Mouse (Mus musculus): ENCODE results near the gene Lrmda. TPM values are rescaled to one million over a fixed set of nuclear protein-coding genes. Genes with fewer than 3 reads are reported as not detected.
A peak's percentile ranks its signal among the peaks of the same experiment; 100 is the strongest.

Lrmda gene
- polyA plus RNA-seq, 1 experiment from 2014 or later = 0.55 TPM

- DNase-seq (ENCODE audit: low spot score) = no peak
- Histone ChIP-seq H3K27me3 (ENCODE audit: insufficient read depth, poor library complexity, severe bottlenecking) (no peaks in the 10 kb centered on the region), H3K9me3 (no peaks in the 10 kb centered on the region), H3K36me3 (no peaks in the 10 kb centered on the region), H3K4me3 (no peak overlapping the region), H3K27ac (no peak overlapping the region), H3K4me1 (replicated peaks) (no peaks in the 10 kb centered on the region)
- 93% methylated on average over 7 of the region's 7 CpGs for WGBS
Observed at GRCm38 (mm10) chr14:22323530-22324292, 304.2 kb downstream of the Lrmda start.

GRCm38 (mm10) chr14:22326218-22326964 lies 306.9 kb downstream of the Lrmda start:
- Histone ChIP-seq H3K27ac (no peak overlapping the region), H3K4me3 (no peak overlapping the region), H3K9me3 (no peaks in the 10 kb centered on the region), H3K36me3 (no peaks in the 10 kb centered on the region), H3K27me3 (ENCODE audit: insufficient read depth, poor library complexity, severe bottlenecking) (no peaks in the 10 kb centered on the region), H3K4me1 (replicated peaks) (no peaks in the 10 kb centered on the region)
- WGBS = 89% methylated on average over 11 of the region's 11 CpGs
- no peak for DNase-seq (ENCODE audit: low spot score)

GRCm38 (mm10) chr14:22329191-22329590 lies 309.7 kb downstream of the Lrmda start:
- 86% methylated on average over 3 of the region's 3 CpGs for WGBS
- Histone ChIP-seq H3K4me3 (no peak overlapping the region), H3K27ac (no peak overlapping the region), H3K36me3 (no peaks in the 10 kb centered on the region), H3K9me3 (no peaks in the 10 kb centered on the region), H3K27me3 (ENCODE audit: insufficient read depth, poor library complexity, severe bottlenecking) (no peaks in the 10 kb centered on the region), H3K4me1 (replicated peaks) (0 out of 2 replicates have a peak, but pooled peaks cover 5% of the 10 kb centered on the region)
- DNase-seq (ENCODE audit: low spot score) = no peak

- H3K9me3 ChIP-seq = no peaks in the 10 kb centered on the region
- WGBS = 97% methylated on average over 5 of the region's 5 CpGs
- no peaks in the 10 kb centered on the region for H3K36me3 ChIP-seq
- H3K4me3 ChIP-seq = no peak overlapping the region
- no peak for DNase-seq (ENCODE audit: low spot score)
- 0 out of 2 replicates have a peak, but pooled peaks cover 10% of the 10 kb centered on the region for H3K4me1 ChIP-seq (replicated peaks)
- H3K27ac ChIP-seq = no peak overlapping the region
- H3K27me3 ChIP-seq (ENCODE audit: insufficient read depth, poor library complexity, severe bottlenecking) = peaks cover 24% of the 10 kb centered on the region
Observed at GRCm38 (mm10) chr14:22335101-22335820, 315.7 kb downstream of the Lrmda start.

- no peaks in the 10 kb centered on the region for H3K9me3 ChIP-seq
- H3K27me3 ChIP-seq (ENCODE audit: insufficient read depth, poor library complexity, severe bottlenecking) = peaks cover 48% of the 10 kb centered on the region
- H3K4me1 ChIP-seq (replicated peaks) = peaks cover 24% of the 10 kb centered on the region
- H3K27ac ChIP-seq = no peak overlapping the region
- no peak for DNase-seq (ENCODE audit: low spot score)
- no peaks in the 10 kb centered on the region for H3K36me3 ChIP-seq
- no peak overlapping the region for H3K4me3 ChIP-seq
- WGBS = 74% methylated on average over 6 of the region's 6 CpGs
Observed at GRCm38 (mm10) chr14:22339176-22339575, 319.7 kb downstream of the Lrmda start.

- H3K27ac ChIP-seq = no peak overlapping the region
- no peaks in the 10 kb centered on the region for H3K36me3 ChIP-seq
- peaks cover 75% of the 10 kb centered on the region for H3K27me3 ChIP-seq (ENCODE audit: insufficient read depth, poor library complexity, severe bottlenecking)
- peaks cover 24% of the 10 kb centered on the region for H3K4me1 ChIP-seq (replicated peaks)
- H3K4me3 ChIP-seq = no peak overlapping the region
- H3K9me3 ChIP-seq = no peaks in the 10 kb centered on the region
- 13% methylated on average over 4 of the region's 4 CpGs for WGBS
- peak; percentile 24 for DNase-seq (ENCODE audit: low spot score)
Observed at GRCm38 (mm10) chr14:22343357-22343756, 323.8 kb downstream of the Lrmda start.

GRCm38 (mm10) chr14:22345248-22345647 lies 325.7 kb downstream of the Lrmda start:
- 86% methylated on average over 8 of the region's 8 CpGs for WGBS
- no peak for DNase-seq (ENCODE audit: low spot score)
- Histone ChIP-seq H3K27ac (no peak overlapping the region), H3K4me1 (replicated peaks) (peaks cover 18% of the 10 kb centered on the region), H3K4me3 (no peak overlapping the region), H3K9me3 (no peaks in the 10 kb centered on the region), H3K27me3 (ENCODE audit: insufficient read depth, poor library complexity, severe bottlenecking) (peaks cover 61% of the 10 kb centered on the region), H3K36me3 (no peaks in the 10 kb centered on the region)

- H3K4me3 ChIP-seq = no peak overlapping the region
- DNase-seq (ENCODE audit: low spot score) = no peak
- no peak overlapping the region for H3K27ac ChIP-seq
- WGBS = 85% methylated on average over 5 of the region's 5 CpGs
- H3K36me3 ChIP-seq = no peaks in the 10 kb centered on the region
- H3K4me1 ChIP-seq (replicated peaks) = peaks cover 26% of the 10 kb centered on the region
- no peaks in the 10 kb centered on the region for H3K9me3 ChIP-seq
- H3K27me3 ChIP-seq (ENCODE audit: insufficient read depth, poor library complexity, severe bottlenecking) = peaks cover 41% of the 10 kb centered on the region
Observed at GRCm38 (mm10) chr14:22353626-22354025, 334.1 kb downstream of the Lrmda start.

- H3K27ac ChIP-seq = peak overlapping the region; percentile 35; the same call in 1 of the 2 replicates
- H3K36me3 ChIP-seq = no peaks in the 10 kb centered on the region
- H3K9me3 ChIP-seq = no peaks in the 10 kb centered on the region
- peaks cover 42% of the 10 kb centered on the region for H3K27me3 ChIP-seq (ENCODE audit: insufficient read depth, poor library complexity, severe bottlenecking)
- H3K4me3 ChIP-seq = no peak overlapping the region
- peaks cover 28% of the 10 kb centered on the region for H3K4me1 ChIP-seq (replicated peaks)
- 71% methylated on average over 15 of the region's 15 CpGs for WGBS
- peak; percentile 30 for DNase-seq (ENCODE audit: low spot score)
Observed at GRCm38 (mm10) chr14:22354769-22355574, 335.5 kb downstream of the Lrmda start.

- 37% methylated on average over 9 of the region's 9 CpGs for WGBS
- DNase-seq (ENCODE audit: low spot score) = peak; percentile 16
- H3K9me3 ChIP-seq = no peaks in the 10 kb centered on the region
- peaks cover 53% of the 10 kb centered on the region for H3K27me3 ChIP-seq (ENCODE audit: insufficient read depth, poor library complexity, severe bottlenecking)
- H3K4me3 ChIP-seq = no peak overlapping the region
- H3K4me1 ChIP-seq (replicated peaks) = peaks cover 28% of the 10 kb centered on the region
- H3K36me3 ChIP-seq = no peaks in the 10 kb centered on the region
- 0 out of 2 replicates have a peak overlapping the region, but pooled peaks have one; percentile 45 for H3K27ac ChIP-seq
Observed at GRCm38 (mm10) chr14:22357991-22358503, 338.5 kb downstream of the Lrmda start.

- H3K4me1 ChIP-seq (replicated peaks) = no peaks in the 10 kb centered on the region
- 83% methylated on average over 6 of the region's 6 CpGs for WGBS
- no peak for DNase-seq (ENCODE audit: low spot score)
- H3K9me3 ChIP-seq = 0 out of 2 replicates have a peak, but pooled peaks cover 3% of the 10 kb centered on the region
- no peaks in the 10 kb centered on the region for H3K36me3 ChIP-seq
- H3K27me3 ChIP-seq (ENCODE audit: insufficient read depth, poor library complexity, severe bottlenecking) = peaks cover 16% of the 10 kb centered on the region; the same call in 1 of the 2 replicates
- no peak overlapping the region for H3K4me3 ChIP-seq
- H3K27ac ChIP-seq = no peak overlapping the region
Observed at GRCm38 (mm10) chr14:22364010-22364748, 344.7 kb downstream of the Lrmda start.

Measured in hindbrain, embryonic 10.5 days (tissue).